Mouse (Mus musculus) common myeloid progenitor, adult 5-6 weeks (primary cell): ENCODE results near the gene Cyp2g1. TPM values are rescaled to one million over a fixed set of nuclear protein-coding genes. Genes with fewer than 3 reads are reported as not detected.
"Not testable (repeated sequence)": the region's sequence is repeated elsewhere in the genome, so short reads cannot be mapped to it uniquely, and the experiment has no call there.

Experiments used
- ATAC-seq: replicated peaks from 2 replicates; pipeline ENCODE4 v1.8.0; 2016; ENCODE audit warnings: low read depth, mild to moderate bottlenecking, moderate TSS enrichment, inconsistent platforms; ENCODE audit not compliant: poor library complexity, severe bottlenecking
- total RNA-seq: library from RNA; stranded (forward); fragments of 200-1000, 187-1606 nt; gene quantifications from 2 replicates; pipeline ENCODE4 v1.2.3, GENCODE M21; 2017

The Cyp2g1 gene
- total RNA-seq, 1 experiment from 2014 or later = not detected

GRCm38 (mm10) chr7:26850063-26850462 is 41.4 kb downstream of the Cyp2g1 start:
- not testable (repeated sequence) for ATAC-seq

Other genes starting within 250 kb of the Cyp2g1 start
- not detected in 2 replicates for gene Vmn1r185, start 190.4 kb upstream of the Cyp2g1 start, total RNA-seq
- gene Cyp2b23, start 122.5 kb upstream of the Cyp2g1 start, total RNA-seq = not detected in 2 replicates
- not detected in 2 replicates for gene Cyp2b19, start 51.8 kb upstream of the Cyp2g1 start, total RNA-seq
- gene Cyp2a5, start 26.4 kb downstream of the Cyp2g1 start, total RNA-seq = not detected in 2 replicates
- gene Cyp2a22, start 130.5 kb downstream of the Cyp2g1 start, total RNA-seq = not detected in 2 replicates
- gene Cyp2a12, start 220.2 kb downstream of the Cyp2g1 start, total RNA-seq = not detected in 2 replicates